Mouse (Mus musculus): ENCODE measurements around the gene Nmrk2. TPM values are rescaled to one million over a fixed set of nuclear protein-coding genes. Genes with fewer than 3 reads are reported as not detected.
"Not testable (repeated sequence)": the region's sequence is repeated elsewhere in the genome, so short reads cannot be mapped to it uniquely, and the experiment has no call there.

The Nmrk2 gene
- polyA plus RNA-seq, 1 experiment from 2014 or later = not detected

DNA sequence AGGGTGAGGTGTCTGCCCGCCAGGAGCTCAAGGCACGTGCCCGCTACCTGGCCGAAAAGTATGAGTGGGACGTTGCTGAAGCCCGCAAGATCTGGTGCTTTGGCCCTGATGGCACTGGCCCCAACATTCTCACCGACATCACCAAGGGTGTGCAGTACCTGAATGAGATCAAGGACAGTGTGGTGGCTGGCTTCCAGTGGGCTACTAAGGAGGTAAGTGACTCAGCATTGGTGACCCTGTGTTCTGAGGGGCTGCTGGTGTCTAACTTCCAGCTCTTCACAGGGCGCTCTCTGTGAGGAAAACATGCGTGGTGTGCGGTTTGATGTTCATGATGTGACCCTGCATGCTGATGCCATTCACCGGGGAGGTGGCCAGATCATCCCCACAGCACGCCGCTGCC, 20.9 kb downstream of the Nmrk2 start:
- Histone ChIP-seq H3K9me3 (replicated peaks) (no peaks in the 10 kb centered on the region), H3K4me1 (peaks cover 76% of the 10 kb centered on the region), H3K27me3 (replicated peaks) (no peaks in the 10 kb centered on the region), H3K4me3 (0 out of 2 replicates have a peak overlapping the region, but pooled peaks have one; percentile 0), H3K27ac (peak overlapping the region; percentile 32; the same call in 1 of the 2 replicates), H3K9ac (no peak overlapping the region), H3K4me2 (0 out of 2 replicates have a peak overlapping the region, but pooled peaks have one; percentile 81), H3K36me3 (peaks cover 75% of the 10 kb centered on the region)
- no peak for ATAC-seq
- WGBS (ENCODE audit: insufficient replicate concordance) = 88% methylated on average over 13 of the region's 13 CpGs

GRCm38 (mm10) chr10:81179451-81180342, 22.2 kb downstream of the Nmrk2 start:
- H3K4me1 ChIP-seq = peaks cover 81% of the 10 kb centered on the region
- H3K36me3 ChIP-seq = peaks cover 63% of the 10 kb centered on the region
- H3K27ac ChIP-seq = peak overlapping the region; percentile 91; the same call in 1 of the 2 replicates
- H3K4me3 ChIP-seq = no peak overlapping the region
- H3K9me3 ChIP-seq (replicated peaks) = no peaks in the 10 kb centered on the region
- peak overlapping the region; percentile 93; the same call in 1 of the 2 replicates for H3K9ac ChIP-seq
- no peaks in the 10 kb centered on the region for H3K27me3 ChIP-seq (replicated peaks)
- 88% methylated on average over 32 of the region's 32 CpGs for WGBS (ENCODE audit: insufficient replicate concordance)
- H3K4me2 ChIP-seq = peak overlapping the region; percentile 18
- ATAC-seq = no peak

DNA sequence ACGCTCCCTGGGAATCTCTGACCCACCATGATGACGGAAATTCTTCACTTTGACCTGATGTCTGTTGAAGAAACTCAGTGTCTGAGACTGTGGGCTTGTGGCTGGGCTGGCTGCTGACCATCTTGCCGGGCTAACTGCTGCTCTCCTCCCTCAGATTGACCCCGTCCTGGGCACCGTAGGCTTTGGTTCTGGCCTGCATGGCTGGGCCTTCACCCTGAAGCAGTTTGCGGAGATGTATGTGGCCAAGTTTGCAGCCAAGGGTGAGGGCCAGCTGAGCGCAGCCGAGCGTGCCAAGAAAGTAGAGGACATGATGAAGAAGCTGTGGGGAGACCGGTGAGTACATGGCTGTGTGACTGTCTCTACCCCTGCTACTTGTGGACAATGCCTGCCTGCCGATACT, 22.9 kb downstream of the Nmrk2 start:
- peak overlapping the region; percentile 93 for H3K4me2 ChIP-seq

DNA sequence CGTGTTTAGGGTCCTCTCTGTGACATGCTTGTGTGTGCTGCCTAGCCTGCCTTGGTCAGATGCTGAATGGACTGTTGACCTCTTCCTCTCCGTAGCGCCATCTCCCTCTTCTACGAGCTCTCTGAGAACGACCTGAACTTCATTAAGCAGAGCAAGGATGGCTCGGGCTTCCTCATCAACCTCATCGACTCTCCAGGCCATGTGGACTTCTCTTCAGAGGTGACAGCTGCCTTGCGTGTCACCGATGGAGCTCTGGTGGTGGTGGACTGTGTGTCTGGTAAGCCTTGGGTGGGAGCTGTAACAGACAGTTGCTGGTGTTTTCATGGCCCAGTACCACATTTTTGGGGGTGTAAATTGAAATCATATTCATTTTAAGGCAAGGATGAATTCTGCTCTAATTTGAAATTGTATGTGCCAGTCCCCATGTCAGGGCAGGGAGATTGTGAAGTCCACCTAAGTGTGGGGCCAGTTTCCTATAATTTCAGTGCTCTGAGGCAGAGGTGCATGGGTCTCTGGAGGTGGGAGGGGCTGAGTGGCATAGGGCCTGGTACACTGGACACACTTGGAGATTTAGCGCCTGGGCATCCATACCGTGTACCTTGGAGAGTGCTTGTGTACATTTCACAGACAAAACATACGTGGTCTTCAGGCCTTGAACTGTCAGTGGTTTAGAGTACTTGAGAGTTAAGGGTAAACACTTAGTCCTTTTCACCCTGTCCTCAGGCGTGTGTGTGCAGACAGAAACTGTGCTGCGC, 23.7 kb downstream of the Nmrk2 start:
- 46% methylated on average over 14 of the region's 14 CpGs for WGBS (ENCODE audit: insufficient replicate concordance)
- Histone ChIP-seq H3K4me3 (peak overlapping the region; percentile 89), H3K27me3 (replicated peaks) (no peaks in the 10 kb centered on the region), H3K9me3 (replicated peaks) (no peaks in the 10 kb centered on the region), H3K9ac (peak overlapping the region; percentile 93), H3K27ac (peak overlapping the region; percentile 91), H3K4me1 (peaks cover 81% of the 10 kb centered on the region), H3K36me3 (peaks cover 54% of the 10 kb centered on the region), H3K4me2 (peak overlapping the region; percentile 93)
- no peak for ATAC-seq

More for the DNA sequence above, 22.9 kb downstream of the Nmrk2 start:
- Histone ChIP-seq H3K36me3 (peaks cover 55% of the 10 kb centered on the region), H3K9me3 (replicated peaks) (no peaks in the 10 kb centered on the region), H3K4me1 (peaks cover 81% of the 10 kb centered on the region), H3K9ac (peak overlapping the region; percentile 93), H3K27me3 (replicated peaks) (no peaks in the 10 kb centered on the region), H3K27ac (peak overlapping the region; percentile 91), H3K4me3 (peak overlapping the region; percentile 89)
- no peak for ATAC-seq
- 88% methylated on average over 11 of the region's 11 CpGs for WGBS (ENCODE audit: insufficient replicate concordance)

DNA sequence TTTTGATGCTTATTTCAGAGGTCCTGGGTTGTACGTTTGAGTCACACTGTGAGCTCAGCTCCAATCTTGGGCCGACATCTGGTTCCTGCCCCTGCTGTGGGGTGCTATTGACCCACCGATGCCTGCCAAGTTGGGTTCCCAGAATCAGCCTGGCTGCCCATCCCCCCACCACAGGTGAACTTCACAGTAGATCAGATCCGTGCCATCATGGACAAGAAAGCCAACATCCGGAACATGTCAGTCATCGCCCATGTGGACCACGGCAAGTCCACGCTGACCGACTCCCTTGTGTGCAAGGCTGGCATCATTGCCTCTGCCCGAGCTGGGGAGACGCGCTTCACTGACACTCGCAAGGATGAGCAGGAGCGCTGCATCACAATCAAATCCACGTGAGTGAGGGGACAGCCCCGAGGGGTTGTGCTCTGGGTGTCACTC, 24.3 kb downstream of the Nmrk2 start:
- peaks cover 87% of the 10 kb centered on the region for H3K4me1 ChIP-seq
- 2% methylated on average over 16 of the region's 16 CpGs for WGBS (ENCODE audit: insufficient replicate concordance)
- H3K4me2 ChIP-seq = peak overlapping the region; percentile 93
- peak overlapping the region; percentile 93 for H3K9ac ChIP-seq
- H3K9me3 ChIP-seq (replicated peaks) = no peaks in the 10 kb centered on the region
- no peak for ATAC-seq
- peak overlapping the region; percentile 89 for H3K4me3 ChIP-seq
- no peaks in the 10 kb centered on the region for H3K27me3 ChIP-seq (replicated peaks)
- peaks cover 54% of the 10 kb centered on the region for H3K36me3 ChIP-seq
- H3K27ac ChIP-seq = peak overlapping the region; percentile 91

DNA sequence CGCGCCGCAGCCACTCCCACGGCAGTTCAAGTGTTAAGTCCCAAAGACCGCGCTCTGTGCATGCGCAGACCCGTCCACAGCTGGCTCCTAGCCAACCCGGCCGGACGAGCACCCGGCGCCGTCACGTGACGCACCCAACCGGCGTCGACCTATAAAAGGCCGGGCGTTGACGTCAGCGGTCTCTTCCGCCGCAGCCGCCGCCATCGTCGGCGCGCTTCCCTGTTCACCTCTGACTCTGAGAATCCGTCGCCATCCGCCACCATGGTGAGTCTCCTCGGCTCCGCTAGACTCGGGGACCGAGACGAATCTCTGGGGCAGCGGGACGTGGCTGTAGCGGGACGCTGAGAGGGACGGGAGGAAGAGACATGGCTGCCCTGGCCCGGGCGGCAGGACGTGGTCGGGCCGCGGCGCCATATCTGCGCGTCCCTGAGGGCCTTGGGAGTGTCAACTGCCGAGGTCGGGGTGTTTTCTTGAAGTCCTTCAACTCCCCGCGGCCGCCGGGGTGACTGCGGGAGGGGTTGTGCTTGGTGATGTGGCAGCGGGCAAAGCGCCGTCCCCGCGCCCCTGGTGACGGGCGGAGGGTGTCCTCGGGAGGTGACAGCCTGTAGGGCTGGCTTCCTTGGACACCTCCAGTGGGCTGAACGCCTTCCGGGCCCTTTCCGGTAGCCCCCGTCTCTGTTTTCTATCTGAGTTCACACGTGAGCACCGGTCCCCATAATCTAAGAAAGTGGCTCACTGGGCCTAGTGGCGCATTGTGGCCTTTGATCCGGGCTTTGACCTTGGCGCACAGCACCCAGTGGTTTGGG, 25.2 kb downstream of the Nmrk2 start, which contains the start of gene Eef2:
Gene Eef2, plus strand, starts transcription at position 166 of the 806 bp plus-strand sequence.
- under 1% methylated on average over 77 of the region's 77 CpGs for WGBS (ENCODE audit: insufficient replicate concordance)
- H3K9me3 ChIP-seq (replicated peaks) = no peaks in the 10 kb centered on the region
- ATAC-seq = peak; percentile 80
- peak within 1 kb of the TSS; percentile 93 for H3K9ac ChIP-seq
- H3K36me3 ChIP-seq = peaks cover 46% of the 10 kb centered on the region
- H3K27ac ChIP-seq = peak within 1 kb of the TSS; percentile 91
- peak within 1 kb of the TSS; percentile 89 for H3K4me3 ChIP-seq
- H3K4me2 ChIP-seq = peak within 1 kb of the TSS; percentile 93
- no peaks in the 10 kb centered on the region for H3K27me3 ChIP-seq (replicated peaks)
- H3K4me1 ChIP-seq = peaks cover 80% of the 10 kb centered on the region

DNA sequence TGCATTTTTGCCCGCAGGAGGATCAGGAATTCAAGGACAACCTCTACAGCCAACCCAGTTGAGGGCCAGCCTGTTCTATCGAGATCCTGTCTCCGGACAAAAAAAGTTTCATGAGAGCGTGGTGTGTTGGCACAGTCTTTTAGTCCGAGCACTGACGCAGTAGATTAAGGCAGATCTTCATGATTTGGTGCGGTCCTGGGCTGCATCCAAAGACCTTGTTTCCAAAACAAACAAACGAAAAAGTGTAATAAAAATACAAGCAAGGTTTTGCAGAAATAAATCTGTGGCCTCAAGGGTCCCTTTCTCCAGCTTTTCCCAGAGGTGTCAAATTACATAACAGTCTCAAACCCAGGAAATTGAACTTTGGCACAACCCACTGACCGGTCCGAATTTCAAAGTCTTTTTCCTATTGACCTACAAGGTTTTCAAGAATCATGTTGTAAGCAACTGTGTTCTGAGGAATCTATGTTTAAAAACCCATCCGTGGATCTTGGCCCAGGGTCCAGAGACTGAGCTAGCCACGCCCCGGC, 25.9 kb downstream of the Nmrk2 start:
- peaks cover 39% of the 10 kb centered on the region for H3K36me3 ChIP-seq
- H3K4me2 ChIP-seq = peak overlapping the region; percentile 93
- H3K27me3 ChIP-seq (replicated peaks) = no peaks in the 10 kb centered on the region
- peak overlapping the region; percentile 77 for H3K27ac ChIP-seq
- peak overlapping the region; percentile 89 for H3K4me3 ChIP-seq
- peaks cover 73% of the 10 kb centered on the region for H3K4me1 ChIP-seq
- ATAC-seq = 0 out of 2 replicates have a peak, but pooled peaks have one; percentile 3
- WGBS (ENCODE audit: insufficient replicate concordance) = 14% methylated on average over 13 of the region's 13 CpGs
- peak overlapping the region; percentile 34 for H3K9ac ChIP-seq
- H3K9me3 ChIP-seq (replicated peaks) = no peaks in the 10 kb centered on the region

DNA sequence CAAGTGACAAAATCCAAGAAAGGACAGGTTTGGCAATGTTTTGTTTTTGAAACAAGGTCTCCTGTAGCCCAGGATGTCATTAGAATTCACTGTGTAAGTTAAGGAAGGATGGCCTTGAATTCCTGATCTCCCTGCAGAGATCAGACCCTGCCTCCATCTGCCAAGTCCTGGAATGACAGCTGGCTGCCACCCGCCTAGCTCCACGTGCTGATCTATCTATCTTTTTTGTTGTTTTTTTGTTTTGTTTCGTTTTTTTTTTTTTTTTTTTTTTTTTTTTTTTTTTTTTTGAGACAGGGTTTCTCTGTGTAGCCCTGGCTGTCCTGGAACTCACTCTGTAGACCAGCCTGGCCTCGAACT, 26.5 kb downstream of the Nmrk2 start:
- not testable (repeated sequence) for ATAC-seq; H3K9me3 ChIP-seq (replicated peaks); H3K27me3 ChIP-seq (replicated peaks)
- Histone ChIP-seq H3K9ac (peak overlapping the region; percentile 40; the same call in 1 of the 2 replicates), H3K4me1 (peaks cover 68% of the 10 kb centered on the region), H3K27ac (peak overlapping the region; percentile 77), H3K4me2 (peak overlapping the region; percentile 93), H3K4me3 (peak overlapping the region; percentile 36), H3K36me3 (peaks cover 32% of the 10 kb centered on the region)
- 8% methylated on average over 4 of the region's 4 CpGs for WGBS (ENCODE audit: insufficient replicate concordance)

- peak overlapping the region; percentile 77 for H3K27ac ChIP-seq
- H3K9me3 ChIP-seq (replicated peaks) = no peaks in the 10 kb centered on the region
- H3K4me3 ChIP-seq = peak overlapping the region; percentile 36
- peak overlapping the region; percentile 40; the same call in 1 of the 2 replicates for H3K9ac ChIP-seq
- H3K4me2 ChIP-seq = peak overlapping the region; percentile 63
- H3K36me3 ChIP-seq = peaks cover 27% of the 10 kb centered on the region
- no peaks in the 10 kb centered on the region for H3K27me3 ChIP-seq (replicated peaks)
- ATAC-seq = peak; percentile 40
- peaks cover 65% of the 10 kb centered on the region for H3K4me1 ChIP-seq
- WGBS (ENCODE audit: insufficient replicate concordance) = 8% methylated on average over 29 of the region's 29 CpGs
Observed at GRCm38 (mm10) chr10:81174617-81175344, 27.1 kb downstream of the Nmrk2 start.

DNA sequence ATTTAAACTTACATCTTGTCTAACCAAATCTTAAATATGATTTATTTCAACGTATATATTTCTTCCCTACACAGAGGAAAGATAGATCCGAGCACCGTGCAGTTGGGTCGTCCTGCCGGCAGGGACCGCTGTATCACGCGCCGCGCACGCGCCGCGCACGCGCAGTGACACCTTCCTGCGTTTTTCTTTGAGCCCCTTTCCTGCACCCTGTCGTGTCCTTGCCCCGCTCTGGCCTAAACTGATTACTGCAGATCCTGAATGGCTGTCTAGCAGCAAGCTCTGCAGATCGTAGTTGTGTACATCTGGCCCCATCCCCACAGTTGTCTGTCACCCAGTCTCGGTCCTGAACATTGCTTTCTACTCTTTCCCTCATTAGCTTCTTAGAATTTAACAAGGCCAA, 28.7 kb downstream of the Nmrk2 start:
- H3K27me3 ChIP-seq (replicated peaks) = no peaks in the 10 kb centered on the region
- no peaks in the 10 kb centered on the region for H3K9me3 ChIP-seq (replicated peaks)
- H3K4me3 ChIP-seq = peak overlapping the region; percentile 27; the same call in 1 of the 2 replicates
- ATAC-seq = peak; percentile 24; the same call in 1 of the 2 replicates
- peaks cover 11% of the 10 kb centered on the region for H3K36me3 ChIP-seq
- H3K9ac ChIP-seq = peak overlapping the region; percentile 59
- H3K4me2 ChIP-seq = peak overlapping the region; percentile 54
- H3K27ac ChIP-seq = peak overlapping the region; percentile 77
- peaks cover 60% of the 10 kb centered on the region for H3K4me1 ChIP-seq
- 6% methylated on average over 21 of the region's 21 CpGs for WGBS (ENCODE audit: insufficient replicate concordance)

Data from liver, embryonic 12.5 days (tissue).